Mouse (Mus musculus) kidney, embryonic 15.5 days (tissue): Measurements from ENCODE around the gene Cabp4. TPM values are rescaled to one million over a fixed set of nuclear protein-coding genes. Genes with fewer than 3 reads are reported as not detected.
"Not testable (repeated sequence)": the region's sequence is repeated elsewhere in the genome, so short reads cannot be mapped to it uniquely, and the experiment has no call there.

Experiments
- ATAC-seq: fragments of 200-750 bp; cut with Nextera tagmentation; replicated peaks from 2 replicates; pipeline ENCODE4 v1.8.0; 2017; ENCODE audit warnings: moderate TSS enrichment; ENCODE audit not compliant: low FRiP score
- H3K27ac ChIP-seq: fragments of 300-500 bp; sonication (generic); 2 replicates; pipeline ENCODE4 v1.5.1; 2015; ENCODE audit warnings: mild to moderate bottlenecking, inconsistent platforms
- H3K27me3 ChIP-seq: fragments of 300-500 bp; sonication (generic); 2 replicates; pipeline ENCODE4 v1.6.1; 2015; ENCODE audit warnings: inconsistent platforms
- H3K36me3 ChIP-seq: fragments of 300-500 bp; sonication (generic); 2 replicates; pipeline ENCODE4 v1.6.1; 2015; ENCODE audit warnings: inconsistent platforms
- H3K4me1 ChIP-seq: fragments of 300-500 bp; sonication (generic); 2 replicates; pipeline ENCODE4 v1.6.1; 2015; ENCODE audit warnings: inconsistent platforms
- H3K4me2 ChIP-seq: fragments of 300-500 bp; sonication (generic); 2 replicates; pipeline ENCODE4 v1.6.1; 2015; ENCODE audit warnings: moderate library complexity, mild to moderate bottlenecking, inconsistent platforms
- H3K4me3 ChIP-seq: fragments of 300-500 bp; sonication (generic); replicated peaks from 2 replicates; pipeline ENCODE4 v1.5.1; 2015; ENCODE audit warnings: mild to moderate bottlenecking, inconsistent platforms
- H3K9ac ChIP-seq: fragments of 300-500 bp; sonication (generic); 2 replicates; pipeline ENCODE4 v1.6.1; 2015; ENCODE audit warnings: mild to moderate bottlenecking, inconsistent platforms
- H3K9me3 ChIP-seq: fragments of 300-500 bp; sonication (generic); replicated peaks from 2 replicates; pipeline ENCODE4 v1.6.1; 2016; ENCODE audit warnings: inconsistent platforms
- WGBS: fragments of 180-500 bp; shearing (Covaris S2); methylation state at CpG from one replicate; pipeline ENCODE4 v1.1.7; 2015; ENCODE audit warnings: mixed read lengths; 5-methylcytosine and 5-hydroxymethylcytosine counted together
- polyA plus RNA-seq: library from polyadenylated mRNA; unstranded; fragments of >200 nt; fragmentation: Nextera tagmentation; extraction: Ambion mirVana; gene quantifications from 2 replicates; pipeline ENCODE4 v1.2.1, GENCODE M21; 2015

Gene Cabp4
- polyA plus RNA-seq, 1 experiment from 2014 or later, result 0.05 TPM

DNA sequence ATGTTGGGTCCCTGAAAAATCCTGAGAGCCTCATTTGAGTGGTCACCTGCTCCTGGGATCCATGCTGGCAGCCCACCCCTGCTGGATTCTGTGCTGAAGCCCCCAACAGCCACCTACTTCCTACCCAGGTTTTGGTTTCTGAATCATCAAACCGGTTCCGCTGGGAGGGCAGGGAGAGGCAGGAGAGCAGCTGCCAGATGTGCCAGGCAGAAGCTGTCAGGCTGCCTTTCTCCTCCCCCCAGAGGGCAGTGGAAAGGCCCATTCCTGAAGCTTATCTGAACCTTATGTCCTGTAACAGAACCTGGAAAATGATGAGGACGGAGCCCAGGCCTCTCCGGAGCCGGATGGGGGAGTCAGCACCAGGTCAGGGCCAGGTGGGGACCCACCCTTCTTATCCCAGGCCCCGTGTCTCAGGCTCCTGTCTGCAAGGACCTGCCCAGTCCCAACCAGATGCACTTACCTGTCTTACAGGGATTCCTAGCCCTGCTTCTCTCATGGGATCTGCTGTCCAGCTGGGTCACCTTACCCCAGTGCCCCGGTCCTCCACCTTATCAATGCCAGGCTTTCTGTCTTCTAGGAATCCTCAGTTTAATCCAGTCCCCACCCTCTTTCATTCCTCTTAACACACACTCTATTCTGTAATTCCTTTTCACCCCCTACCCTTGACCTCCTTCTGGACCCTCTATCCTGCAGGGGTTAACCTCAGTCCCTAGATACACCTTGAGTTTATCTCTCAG is 16.9 kb downstream of the Cabp4 start:
- Histone ChIP-seq H3K4me2 (peak overlapping the region; percentile 84), H3K4me3 (peak overlapping the region; percentile 91), H3K27ac (peak overlapping the region; percentile 74; the same call in 1 of the 2 replicates), H3K27me3 (no peaks in the 10 kb centered on the region), H3K36me3 (peaks cover 36% of the 10 kb centered on the region), H3K9me3 (no peaks in the 10 kb centered on the region), H3K9ac (peak overlapping the region; percentile 85), H3K4me1 (peaks cover 25% of the 10 kb centered on the region)
- WGBS, result 43% methylated on average over 7 of the region's 7 CpGs
- ATAC-seq, result no peak

DNA sequence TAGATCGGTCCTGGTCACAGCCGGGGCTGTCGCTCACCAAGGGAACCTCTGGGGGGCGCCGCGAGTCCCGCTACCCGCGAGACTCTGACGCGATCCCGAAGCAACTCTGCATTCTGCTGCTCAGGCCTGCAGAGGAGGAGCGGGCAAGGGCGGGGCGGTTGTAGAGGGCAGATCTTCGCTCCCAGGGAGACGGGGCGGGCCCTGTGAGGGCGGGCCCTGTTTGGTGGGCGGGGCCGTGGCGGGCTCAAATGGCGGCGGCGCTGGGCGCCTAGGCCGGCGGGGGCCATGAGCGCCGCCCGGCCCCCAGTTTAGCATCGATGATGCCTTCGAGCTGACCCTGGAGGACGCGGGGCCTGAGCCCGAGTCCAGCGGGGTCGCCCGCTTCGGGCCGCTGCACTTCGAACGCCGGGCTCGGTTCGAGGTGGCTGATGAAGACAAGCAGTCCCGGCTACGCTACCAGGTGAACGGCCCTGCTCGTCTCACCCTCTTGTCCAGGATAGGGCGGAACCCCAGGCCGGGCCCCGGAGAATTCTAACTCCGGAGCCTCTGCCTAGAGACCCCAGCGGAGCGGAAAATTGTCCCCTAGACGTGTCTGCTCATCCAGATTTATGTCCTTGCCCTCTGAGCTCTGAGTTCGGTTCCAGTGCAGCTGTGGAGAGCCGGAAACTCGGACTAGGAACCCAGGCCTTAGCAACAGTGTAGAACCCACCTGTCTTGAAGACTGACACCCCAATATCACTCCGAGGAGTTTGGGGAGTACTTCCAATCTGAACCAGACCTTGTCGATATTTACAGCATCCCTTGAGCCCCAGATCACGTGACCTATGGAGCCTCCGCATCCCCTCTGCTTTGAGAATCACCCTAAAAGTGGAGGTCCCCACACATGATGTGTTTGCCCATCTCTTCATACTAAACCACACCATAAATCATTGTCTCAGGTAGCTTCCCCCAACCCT is 17.8 kb downstream of the Cabp4 start, which contains the start of gene Aip:
Aip (minus strand) TSS at position 118 of the 956 bp plus-strand sequence.
- peak within 1 kb of the TSS; percentile 84 for H3K4me2 ChIP-seq
- peak; percentile 95 for ATAC-seq
- WGBS, result under 1% methylated on average over 56 of the region's 64 CpGs
- H3K27ac ChIP-seq, result peak within 1 kb of the TSS; percentile 74
- H3K9ac ChIP-seq, result peak within 1 kb of the TSS; percentile 85
- no peaks in the 10 kb centered on the region for H3K27me3 ChIP-seq
- H3K4me1 ChIP-seq, result peaks cover 31% of the 10 kb centered on the region
- H3K9me3 ChIP-seq, result no peaks in the 10 kb centered on the region
- peak within 1 kb of the TSS; percentile 91 for H3K4me3 ChIP-seq
- H3K36me3 ChIP-seq, result peaks cover 27% of the 10 kb centered on the region

DNA sequence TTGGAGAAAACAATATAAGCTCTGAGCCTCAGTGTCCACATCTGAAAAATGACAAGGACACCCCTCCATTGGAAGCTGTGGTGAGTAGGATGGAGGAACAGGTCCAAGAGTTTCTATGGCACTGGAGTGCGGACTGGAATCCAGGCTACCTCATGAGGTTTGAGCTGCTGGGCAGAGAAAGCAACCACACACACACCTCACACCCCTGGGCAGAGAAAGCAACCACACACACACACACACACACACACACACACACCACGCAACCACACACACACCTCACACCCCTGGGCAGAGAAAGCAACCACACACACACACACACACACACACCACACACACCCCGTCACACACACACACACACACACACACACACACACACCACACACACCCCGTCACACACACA is 18.6 kb downstream of the Cabp4 start:
- not testable (repeated sequence) for H3K9me3 ChIP-seq, H3K27me3 ChIP-seq
- Histone ChIP-seq H3K27ac (peak overlapping the region; percentile 37; the same call in 1 of the 2 replicates), H3K4me2 (peak overlapping the region; percentile 84), H3K4me1 (peaks cover 38% of the 10 kb centered on the region), H3K9ac (peak overlapping the region; percentile 39; the same call in 1 of the 2 replicates), H3K36me3 (peaks cover 26% of the 10 kb centered on the region), H3K4me3 (peak overlapping the region; percentile 91)
- WGBS, result 7% methylated on average over 4 of the region's 4 CpGs
- peak; percentile 43 for ATAC-seq

DNA sequence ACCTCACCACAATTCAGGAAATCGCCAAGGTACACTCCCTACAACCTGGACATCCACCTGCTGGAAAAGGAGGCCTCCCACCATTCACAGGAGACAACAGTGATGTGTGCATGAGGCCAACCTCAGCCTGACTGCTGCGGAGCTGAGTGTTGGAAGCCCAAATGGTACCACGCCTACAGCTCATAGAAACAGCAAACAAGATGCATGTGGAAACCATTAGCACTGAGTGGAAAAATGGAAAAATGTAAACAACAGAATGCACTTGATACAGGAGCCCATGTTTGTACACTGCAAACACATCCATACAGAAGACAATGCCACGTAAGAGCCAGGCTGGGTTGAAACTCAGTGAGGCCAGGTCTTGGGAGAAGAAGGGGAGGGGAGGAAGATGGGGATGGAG is 19.4 kb downstream of the Cabp4 start:
- H3K36me3 ChIP-seq, result peaks cover 18% of the 10 kb centered on the region
- H3K4me1 ChIP-seq, result peaks cover 41% of the 10 kb centered on the region
- no peaks in the 10 kb centered on the region for H3K27me3 ChIP-seq
- H3K9ac ChIP-seq, result no peak overlapping the region
- ATAC-seq, result no peak
- H3K27ac ChIP-seq, result no peak overlapping the region
- H3K4me3 ChIP-seq, result no peak overlapping the region
- no peaks in the 10 kb centered on the region for H3K9me3 ChIP-seq
- 76% methylated on average over 4 of the region's 4 CpGs for WGBS
- no peak overlapping the region for H3K4me2 ChIP-seq

DNA sequence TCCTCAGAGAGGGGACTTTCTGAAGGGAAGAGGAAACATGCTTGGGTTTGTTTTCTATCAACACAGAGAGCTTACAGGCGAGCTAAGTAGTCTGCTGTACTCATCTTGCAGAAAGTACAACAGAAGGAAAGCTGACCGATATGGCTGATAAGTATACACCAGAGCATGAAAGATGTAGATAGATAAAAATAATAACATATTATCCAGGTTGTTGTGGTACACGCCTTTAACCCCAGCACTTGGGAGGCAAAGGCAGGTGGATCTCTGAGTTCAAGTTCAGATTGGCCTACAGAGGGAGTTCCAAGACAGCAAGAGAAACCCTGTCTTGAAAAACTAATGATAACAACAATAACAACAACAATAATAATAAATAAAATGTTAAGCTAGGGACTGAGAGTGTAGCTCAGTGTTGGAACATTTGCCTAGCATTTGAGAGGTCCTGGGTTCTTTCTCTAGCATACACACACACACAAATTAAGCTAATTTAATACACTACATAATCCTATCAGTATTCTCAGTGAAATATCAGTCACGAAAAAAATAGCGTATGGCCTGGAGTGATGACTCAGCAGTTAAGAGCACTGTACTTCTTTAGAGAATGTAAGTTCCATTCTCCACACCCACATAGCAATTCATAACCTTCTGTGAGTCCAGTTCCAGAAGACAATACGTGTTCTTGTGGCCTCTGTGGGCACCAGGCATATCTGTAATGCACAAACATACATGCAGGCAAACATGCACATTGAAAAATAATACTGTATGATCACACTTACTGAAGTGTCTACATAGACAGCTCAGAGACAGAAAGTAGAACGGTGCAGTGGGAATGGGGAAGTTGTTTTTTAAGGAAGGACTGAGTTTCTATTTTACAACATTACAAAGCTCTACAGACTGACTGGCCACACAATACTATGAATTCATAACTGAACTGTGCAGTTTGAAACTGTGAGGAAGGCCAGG is 21.1 kb downstream of the Cabp4 start:
- Histone ChIP-seq H3K9me3 (no peaks in the 10 kb centered on the region), H3K4me2 (no peak overlapping the region), H3K9ac (no peak overlapping the region), H3K27me3 (no peaks in the 10 kb centered on the region), H3K4me3 (no peak overlapping the region), H3K27ac (no peak overlapping the region), H3K4me1 (peaks cover 40% of the 10 kb centered on the region), H3K36me3 (peaks cover 8% of the 10 kb centered on the region)
- WGBS, result 84% methylated on average over 7 of the region's 7 CpGs
- no peak for ATAC-seq

DNA sequence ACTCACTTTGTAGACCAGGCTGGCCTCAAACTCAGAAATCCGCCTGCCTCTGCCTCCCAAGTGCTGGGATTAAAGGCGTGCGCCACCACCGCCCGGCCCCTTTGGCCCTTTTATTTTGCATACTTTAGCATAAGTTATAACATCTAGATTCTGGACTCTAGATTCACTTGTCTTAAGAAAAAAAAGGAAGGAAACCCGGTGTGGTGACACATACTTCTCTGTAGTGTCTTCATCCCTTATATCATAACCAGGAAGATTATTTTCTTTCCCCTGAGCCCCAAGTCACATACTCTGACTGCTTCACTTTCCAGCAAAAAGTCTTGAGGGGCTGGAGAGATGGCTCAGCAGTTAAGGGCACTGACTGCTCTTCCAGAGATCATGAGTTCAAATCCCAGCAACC is 21.9 kb downstream of the Cabp4 start:
- 67% methylated on average over 6 of the region's 6 CpGs for WGBS
- H3K9ac ChIP-seq, result not testable (repeated sequence)

DNA sequence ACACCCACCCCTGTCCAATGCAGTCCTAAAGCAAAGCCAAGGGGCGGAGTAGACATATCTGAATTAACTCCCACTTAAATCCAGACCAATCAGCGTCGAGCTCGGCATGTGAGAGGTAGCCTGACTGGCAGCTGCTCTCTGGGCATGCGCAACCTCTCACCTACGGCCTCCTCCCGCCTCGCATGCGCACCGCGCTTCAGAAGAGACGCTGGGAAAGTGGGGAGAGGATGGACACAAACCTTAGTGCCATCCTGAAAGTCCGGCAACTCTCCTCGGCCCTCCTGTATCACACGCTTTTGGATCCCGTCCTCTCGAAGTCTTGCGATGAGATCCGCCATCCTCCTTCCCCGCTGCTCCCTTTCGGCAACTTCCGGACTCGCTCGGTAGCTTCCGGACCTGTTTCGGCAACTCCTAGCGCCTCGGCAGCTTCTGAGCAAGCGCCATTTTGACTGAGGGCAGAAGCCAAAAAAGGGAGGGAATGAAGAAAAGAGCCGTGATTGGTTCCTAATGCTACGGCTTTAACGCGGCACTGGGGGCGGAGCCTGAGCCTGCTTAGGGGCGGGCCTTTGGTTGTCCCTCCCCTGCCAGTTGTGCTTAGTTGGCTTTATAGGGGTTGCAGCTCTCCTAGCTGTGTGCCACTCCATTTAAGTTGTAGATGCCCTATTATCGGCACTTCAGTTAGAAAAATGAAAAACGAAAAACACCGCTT is 22.6 kb downstream of the Cabp4 start:
- H3K4me2 ChIP-seq, result peak overlapping the region; percentile 60
- H3K4me3 ChIP-seq, result peak overlapping the region; percentile 49
- H3K36me3 ChIP-seq, result peaks cover 20% of the 10 kb centered on the region
- 2% methylated on average over 38 of the region's 38 CpGs for WGBS
- no peaks in the 10 kb centered on the region for H3K9me3 ChIP-seq
- H3K4me1 ChIP-seq, result peaks cover 36% of the 10 kb centered on the region
- no peaks in the 10 kb centered on the region for H3K27me3 ChIP-seq
- peak overlapping the region; percentile 85 for H3K27ac ChIP-seq
- H3K9ac ChIP-seq, result peak overlapping the region; percentile 46
- ATAC-seq, result peak; percentile 83

More for the DNA sequence above, 21.9 kb downstream of the Cabp4 start:
- ATAC-seq, H3K27me3 ChIP-seq, H3K9me3 ChIP-seq: not testable (repeated sequence)
- Histone ChIP-seq H3K36me3 (peaks cover 14% of the 10 kb centered on the region), H3K27ac (0 out of 2 replicates have a peak overlapping the region, but pooled peaks have one; percentile 85), H3K4me1 (peaks cover 37% of the 10 kb centered on the region), H3K4me2 (peak overlapping the region; percentile 60; the same call in 1 of the 2 replicates), H3K4me3 (peak overlapping the region; percentile 49; the same call in 1 of the 2 replicates)

DNA sequence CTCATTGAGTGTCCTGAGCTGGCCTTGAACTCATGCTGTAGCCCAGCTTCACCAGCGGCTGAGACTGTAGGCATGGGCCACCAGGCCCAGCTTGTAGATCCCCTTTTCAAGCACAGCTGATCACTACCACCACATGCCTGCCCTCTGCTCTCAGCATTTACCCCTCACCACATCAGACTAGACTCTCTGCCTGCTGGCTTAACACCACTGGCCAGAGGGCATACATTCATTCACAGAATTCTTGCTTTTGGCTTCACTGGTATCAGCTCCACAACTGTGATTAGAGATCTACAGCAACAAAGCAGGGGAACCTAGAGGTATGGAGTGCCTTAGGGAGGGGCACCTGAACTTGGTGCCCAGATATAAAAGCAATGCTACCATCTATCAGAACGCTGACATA is 23.3 kb downstream of the Cabp4 start:
- no peak for ATAC-seq
- no peak overlapping the region for H3K9ac ChIP-seq

DNA sequence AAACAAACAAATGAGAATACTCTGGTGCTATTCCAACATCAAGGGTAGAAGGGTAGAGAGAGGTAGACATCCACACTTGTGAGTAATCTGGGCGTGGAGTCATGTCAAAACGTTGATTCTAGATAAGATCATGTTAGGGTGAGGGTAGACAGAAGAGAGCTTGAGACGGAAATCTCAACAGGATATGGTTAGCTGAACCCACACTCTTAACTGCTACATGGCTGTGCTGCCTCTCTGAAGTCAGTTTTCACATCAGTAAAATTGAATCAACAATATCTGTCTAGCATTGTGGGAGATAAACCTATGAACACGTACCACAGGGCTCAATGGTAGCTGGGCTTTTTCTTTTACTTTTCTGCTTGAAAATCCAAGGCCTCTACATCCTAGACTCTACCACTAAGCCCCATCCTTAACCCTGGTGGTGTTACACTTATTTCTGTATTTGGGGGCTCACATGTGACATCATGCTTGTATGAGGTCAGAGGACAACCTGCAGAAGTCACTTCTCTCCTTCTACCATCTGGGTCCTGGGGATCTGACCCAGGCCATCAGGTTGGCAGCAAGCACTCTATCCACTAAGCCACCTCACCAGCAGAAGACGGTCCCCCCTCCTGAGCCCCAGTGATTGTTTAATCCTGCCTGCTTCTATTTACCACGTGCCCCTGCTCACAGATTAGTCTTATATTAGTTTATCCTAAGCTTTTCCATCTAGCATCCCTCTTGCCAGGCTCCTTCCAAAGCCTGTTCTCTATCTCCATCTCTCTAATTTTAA is 23.9 kb downstream of the Cabp4 start:
- H3K9ac ChIP-seq, result no peak overlapping the region

More for the DNA sequence above, 23.3 kb downstream of the Cabp4 start:
- H3K4me1 ChIP-seq, result peaks cover 35% of the 10 kb centered on the region
- peaks cover 28% of the 10 kb centered on the region for H3K36me3 ChIP-seq
- no peak overlapping the region for H3K27ac ChIP-seq
- H3K9me3 ChIP-seq, result no peaks in the 10 kb centered on the region
- 91% methylated on average over 2 of the region's 2 CpGs for WGBS
- peak overlapping the region; percentile 49 for H3K4me3 ChIP-seq
- H3K4me2 ChIP-seq, result peak overlapping the region; percentile 60
- H3K27me3 ChIP-seq, result no peaks in the 10 kb centered on the region

DNA sequence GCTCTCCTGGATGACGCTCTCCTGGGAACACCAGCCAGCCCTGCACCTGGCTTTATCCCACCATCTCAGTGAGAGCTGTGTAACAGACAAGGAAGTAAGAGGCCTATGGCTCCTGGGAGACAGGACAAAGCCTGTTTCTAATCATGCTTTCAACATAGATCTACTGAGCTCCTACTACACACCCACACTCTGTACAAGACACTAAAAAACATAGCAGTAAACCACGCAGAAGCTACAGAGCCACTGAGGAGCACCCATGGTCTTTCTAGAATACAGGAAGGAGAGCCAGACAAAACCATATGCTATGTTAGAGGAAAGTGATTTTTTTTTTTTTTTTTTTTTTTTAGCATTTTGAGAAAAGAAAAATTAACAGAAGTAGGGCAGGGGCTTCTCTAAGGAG is 25.5 kb downstream of the Cabp4 start:
- H3K9ac ChIP-seq, result no peak overlapping the region
- no peak for ATAC-seq
- H3K27me3 ChIP-seq, result no peaks in the 10 kb centered on the region
- H3K4me1 ChIP-seq, result peaks cover 44% of the 10 kb centered on the region
- H3K4me2 ChIP-seq, result no peak overlapping the region
- no peaks in the 10 kb centered on the region for H3K9me3 ChIP-seq
- peaks cover 47% of the 10 kb centered on the region for H3K36me3 ChIP-seq
- 93% methylated on average over 2 of the region's 2 CpGs for WGBS
- H3K27ac ChIP-seq, result no peak overlapping the region
- H3K4me3 ChIP-seq, result no peak overlapping the region

More for the DNA sequence above, 23.9 kb downstream of the Cabp4 start:
- peak overlapping the region; percentile 49; the same call in 1 of the 2 replicates for H3K4me3 ChIP-seq
- no peak overlapping the region for H3K27ac ChIP-seq
- 89% methylated on average over 6 of the region's 6 CpGs for WGBS
- H3K4me2 ChIP-seq, result peak overlapping the region; percentile 60; the same call in 1 of the 2 replicates
- H3K27me3 ChIP-seq, result no peaks in the 10 kb centered on the region
- no peaks in the 10 kb centered on the region for H3K9me3 ChIP-seq
- H3K4me1 ChIP-seq, result peaks cover 35% of the 10 kb centered on the region
- H3K36me3 ChIP-seq, result peaks cover 34% of the 10 kb centered on the region
- ATAC-seq, result no peak
